Mouse (Mus musculus) forebrain, embryonic 16.5 days (tissue): Measurements from ENCODE around the gene Nfkbie. TPM values are rescaled to one million over a fixed set of nuclear protein-coding genes. Genes with fewer than 3 reads are reported as not detected.

Source experiments
- ATAC-seq: fragments of 200-750 bp; cut with Nextera tagmentation; 2 replicates; pipeline ENCODE4 v1.8.0; 2017; ENCODE audit warnings: mild to moderate bottlenecking, moderate library complexity
- H3K27ac ChIP-seq: fragments of 300-500 bp; sonication (generic); 2 replicates; pipeline ENCODE4 v1.5.1; 2014; ENCODE audit warnings: low read length, control low read depth
- H3K27me3 ChIP-seq: fragments of 300-500 bp; sonication (generic); replicated peaks from 2 replicates; pipeline ENCODE4 v1.6.1; 2014; ENCODE audit warnings: low read length; ENCODE audit not compliant: control insufficient read depth, insufficient read depth
- H3K36me3 ChIP-seq: fragments of 300-500 bp; sonication (generic); 2 replicates; pipeline ENCODE4 v1.6.1; 2014; ENCODE audit not compliant: control insufficient read depth, insufficient read depth
- H3K4me1 ChIP-seq: fragments of 300-500 bp; sonication (generic); replicated peaks from 2 replicates; pipeline ENCODE4 v1.6.1; 2014; ENCODE audit warnings: low read length; ENCODE audit not compliant: control insufficient read depth, insufficient read depth
- H3K4me2 ChIP-seq: fragments of 300-500 bp; sonication (generic); 2 replicates; pipeline ENCODE4 v1.6.1; 2014; ENCODE audit warnings: mild to moderate bottlenecking, low read length, control low read depth
- H3K4me3 ChIP-seq: fragments of 300-500 bp; sonication (generic); replicated peaks from 2 replicates; pipeline ENCODE4 v1.5.1; 2014; ENCODE audit warnings: mild to moderate bottlenecking, low read length, control low read depth
- H3K9ac ChIP-seq: fragments of 300-500 bp; sonication (generic); replicated peaks from 2 replicates; pipeline ENCODE4 v1.6.1; 2014; ENCODE audit warnings: low read depth, low read length, control low read depth
- H3K9me3 ChIP-seq: fragments of 300-500 bp; sonication (generic); 2 replicates; pipeline ENCODE4 v1.6.1; 2016; ENCODE audit warnings: low read length; ENCODE audit not compliant: control insufficient read depth
- WGBS: fragments of 180-500 bp; shearing (Covaris S2); extraction: QIAGEN DNeasy Blood & Tissue Kit; methylation state at CpG from one replicate; pipeline ENCODE4 v1.1.7; 2014; 5-methylcytosine and 5-hydroxymethylcytosine counted together
- polyA plus RNA-seq: library from polyadenylated mRNA; unstranded; fragments of >200 nt; fragmentation: Nextera tagmentation; extraction: Ambion mirVana; gene quantifications from 2 replicates; pipeline ENCODE4 v1.2.1, GENCODE M21; 2015

The Nfkbie gene
- polyA plus RNA-seq, 1 experiment from 2014 or later, result 3.9 TPM

DNA sequence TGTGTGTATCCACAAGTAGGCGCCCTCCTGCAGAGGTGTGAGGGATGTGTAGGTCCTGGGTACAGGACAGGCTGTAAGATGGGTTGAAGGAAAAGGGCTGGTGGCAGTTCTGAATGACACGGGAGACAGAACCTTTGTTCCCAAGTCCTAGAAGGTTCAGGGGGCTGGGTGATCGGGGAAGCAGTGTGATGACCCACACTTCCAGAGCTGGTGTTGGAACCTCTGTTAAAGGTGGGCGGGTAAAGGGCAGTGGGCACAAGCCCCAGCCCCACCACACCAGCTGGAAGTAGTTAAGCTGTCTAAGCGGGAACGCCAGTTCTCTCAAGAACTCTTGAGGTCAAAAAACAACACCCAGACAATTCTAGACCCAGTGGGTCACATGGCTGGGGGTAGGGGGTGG is 34.9 kb downstream of the Nfkbie start:
- Histone ChIP-seq H3K4me2 (no peak overlapping the region), H3K9me3 (no peaks in the 10 kb centered on the region), H3K36me3 (peaks cover 8% of the 10 kb centered on the region; the same call in 1 of the 2 replicates), H3K27me3 (no peaks in the 10 kb centered on the region), H3K27ac (no peak overlapping the region), H3K9ac (no peak overlapping the region), H3K4me1 (peaks cover 32% of the 10 kb centered on the region), H3K4me3 (no peak overlapping the region)
- 88% methylated on average over 6 of the region's 6 CpGs for WGBS
- ATAC-seq, result no peak

DNA sequence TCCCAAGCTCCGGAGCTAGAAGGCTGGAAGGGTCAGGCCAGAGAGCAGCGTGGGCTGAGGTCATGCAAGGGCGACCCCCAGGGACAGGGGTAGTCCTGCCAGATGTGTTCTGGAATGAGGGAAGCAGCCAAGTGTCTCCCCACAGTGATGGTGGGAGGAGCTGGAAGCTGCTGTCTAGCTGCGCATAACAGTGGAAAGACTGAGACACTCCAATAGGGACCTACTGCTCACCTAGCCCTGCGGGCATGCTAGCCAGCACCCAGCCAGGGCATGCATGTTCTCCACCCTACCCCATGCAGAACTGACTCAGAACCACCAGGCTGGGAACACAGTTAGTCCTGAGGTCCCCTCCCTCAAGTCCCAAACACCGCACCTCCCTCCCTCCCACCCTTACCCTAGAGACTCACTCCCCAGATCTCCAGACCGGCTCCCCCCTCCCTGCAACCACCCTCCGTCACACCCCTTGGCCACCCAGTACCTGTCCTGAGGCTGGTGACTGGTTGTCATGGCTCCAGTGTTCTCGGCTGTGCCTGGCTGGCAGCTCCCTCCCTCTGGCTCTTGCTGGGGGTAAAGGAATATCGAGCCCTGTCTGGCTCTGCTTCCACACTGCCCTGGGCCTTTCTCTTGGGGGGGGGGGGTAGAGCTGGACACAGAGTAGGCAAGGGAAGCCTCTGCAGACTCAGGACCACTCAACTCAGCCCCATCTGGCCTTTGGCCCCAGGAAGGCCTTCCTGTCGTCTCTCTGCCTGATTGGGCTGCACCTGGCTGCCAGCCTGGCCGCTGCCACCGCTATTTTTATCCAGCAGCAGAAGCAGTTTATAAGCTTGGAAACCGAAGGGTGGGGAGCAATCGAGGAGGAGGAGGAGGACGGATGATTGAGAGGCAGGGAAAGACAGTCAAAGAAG is 36.5 kb downstream of the Nfkbie start:
- H3K4me2 ChIP-seq, result peak overlapping the region; percentile 30
- WGBS, result 50% methylated on average over 16 of the region's 16 CpGs

DNA sequence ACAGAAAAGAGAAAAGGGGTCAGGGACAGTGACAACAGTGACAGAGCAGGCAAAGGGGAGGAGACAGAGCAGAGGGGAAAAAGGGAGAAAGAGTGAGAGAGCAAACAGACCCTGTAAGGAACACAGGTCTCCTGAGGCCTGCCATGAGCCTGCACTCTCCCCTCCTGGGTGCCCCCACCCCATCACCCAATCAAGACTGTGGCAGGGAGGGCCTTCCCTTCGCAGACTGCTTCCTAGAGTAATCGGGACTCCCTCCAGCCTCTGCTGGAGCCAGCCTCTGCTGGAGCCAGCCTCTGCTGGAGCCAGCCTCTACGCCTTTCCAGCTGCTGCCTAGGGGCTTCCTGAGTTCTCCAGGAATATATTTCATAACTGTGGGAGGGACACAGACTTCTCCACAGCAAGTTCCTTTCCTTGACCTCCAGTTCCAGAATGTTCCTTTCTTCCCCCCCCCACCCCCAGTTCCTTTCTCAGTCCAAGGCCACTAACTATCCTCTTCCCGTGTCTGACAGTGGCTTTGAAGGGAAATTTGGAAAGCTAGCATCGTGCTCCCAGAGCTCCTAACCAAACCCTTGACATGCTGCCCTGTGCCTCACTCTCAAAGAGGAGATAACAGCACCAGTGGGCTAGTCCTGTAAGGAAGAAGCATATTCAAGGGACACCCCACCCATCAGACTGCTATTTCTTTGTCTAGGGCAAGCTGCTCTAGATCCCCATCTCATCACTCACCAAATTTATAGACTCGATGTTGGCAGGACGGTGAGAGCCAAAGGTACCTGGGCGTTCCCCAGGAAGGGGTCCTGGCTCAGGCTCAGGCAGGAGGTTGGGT is 37.3 kb downstream of the Nfkbie start:
- Histone ChIP-seq H3K4me2 (peak overlapping the region; percentile 30), H3K4me1 (peaks cover 51% of the 10 kb centered on the region), H3K9ac (peak overlapping the region; percentile 3; the same call in 1 of the 2 replicates), H3K9me3 (no peaks in the 10 kb centered on the region), H3K36me3 (no peaks in the 10 kb centered on the region), H3K27ac (no peak overlapping the region), H3K27me3 (no peaks in the 10 kb centered on the region), H3K4me3 (no peak overlapping the region)
- no peak for ATAC-seq
- 56% methylated on average over 8 of the region's 8 CpGs for WGBS

More for the DNA sequence above, 36.5 kb downstream of the Nfkbie start:
- Histone ChIP-seq H3K9me3 (no peaks in the 10 kb centered on the region), H3K27me3 (no peaks in the 10 kb centered on the region), H3K36me3 (peaks cover 3% of the 10 kb centered on the region; the same call in 1 of the 2 replicates), H3K4me1 (peaks cover 47% of the 10 kb centered on the region), H3K4me3 (no peak overlapping the region), H3K9ac (peak overlapping the region; percentile 3; the same call in 1 of the 2 replicates), H3K27ac (no peak overlapping the region)
- ATAC-seq, result no peak

DNA sequence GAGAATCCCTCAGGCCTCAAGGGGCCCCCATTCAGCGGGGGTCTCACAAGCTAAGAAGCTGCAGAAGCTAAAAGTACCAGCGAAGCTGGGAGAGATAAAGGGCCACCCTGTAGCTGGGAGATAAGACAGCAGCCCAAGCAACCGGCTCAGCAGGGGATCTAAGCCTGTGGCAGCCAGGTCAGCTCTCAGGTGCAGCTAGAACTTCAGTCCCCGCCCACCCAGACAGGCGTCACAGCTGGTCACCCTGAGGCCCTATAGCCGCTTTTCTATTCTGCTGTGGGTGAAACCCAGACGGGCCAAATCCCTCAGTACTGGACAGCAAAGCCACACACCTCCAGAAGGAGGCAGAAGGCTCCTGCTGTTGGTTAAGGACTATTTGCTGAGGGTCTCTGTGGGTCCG is 38.0 kb downstream of the Nfkbie start:
- Histone ChIP-seq H3K9ac (0 out of 2 replicates have a peak overlapping the region, but pooled peaks have one; percentile 5), H3K36me3 (no peaks in the 10 kb centered on the region), H3K27ac (no peak overlapping the region), H3K4me3 (no peak overlapping the region), H3K4me1 (peaks cover 51% of the 10 kb centered on the region), H3K27me3 (no peaks in the 10 kb centered on the region), H3K9me3 (no peaks in the 10 kb centered on the region), H3K4me2 (peak overlapping the region; percentile 19)
- no peak for ATAC-seq
- WGBS, result 21% methylated on average over 8 of the region's 8 CpGs

DNA sequence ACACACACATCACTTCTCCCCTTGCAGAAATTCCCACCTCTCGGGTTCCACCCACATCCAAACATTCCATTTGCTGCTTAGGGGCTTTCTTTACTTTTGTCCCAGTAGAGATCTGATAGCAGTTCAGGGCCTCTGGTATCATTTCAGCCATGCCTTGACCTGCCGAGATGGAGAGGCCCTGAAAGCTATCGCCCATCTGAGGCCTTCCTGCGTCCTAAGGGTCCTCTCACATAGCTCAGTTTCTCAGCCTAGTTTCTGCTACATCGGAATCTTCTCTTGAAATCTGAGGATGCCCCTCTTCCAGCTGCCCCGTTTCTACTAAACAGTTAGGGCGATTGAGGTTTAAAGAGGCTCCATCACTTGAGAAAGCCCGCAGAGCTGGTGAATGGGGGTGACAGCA is 38.7 kb downstream of the Nfkbie start:
- ATAC-seq, result no peak
- Histone ChIP-seq H3K4me2 (peak overlapping the region; percentile 95), H3K9ac (0 out of 2 replicates have a peak overlapping the region, but pooled peaks have one; percentile 79), H3K4me1 (peaks cover 52% of the 10 kb centered on the region), H3K4me3 (peak overlapping the region; percentile 63), H3K27me3 (no peaks in the 10 kb centered on the region), H3K9me3 (no peaks in the 10 kb centered on the region), H3K36me3 (no peaks in the 10 kb centered on the region), H3K27ac (no peak overlapping the region)
- WGBS, result 53% methylated on average over 8 of the region's 8 CpGs

DNA sequence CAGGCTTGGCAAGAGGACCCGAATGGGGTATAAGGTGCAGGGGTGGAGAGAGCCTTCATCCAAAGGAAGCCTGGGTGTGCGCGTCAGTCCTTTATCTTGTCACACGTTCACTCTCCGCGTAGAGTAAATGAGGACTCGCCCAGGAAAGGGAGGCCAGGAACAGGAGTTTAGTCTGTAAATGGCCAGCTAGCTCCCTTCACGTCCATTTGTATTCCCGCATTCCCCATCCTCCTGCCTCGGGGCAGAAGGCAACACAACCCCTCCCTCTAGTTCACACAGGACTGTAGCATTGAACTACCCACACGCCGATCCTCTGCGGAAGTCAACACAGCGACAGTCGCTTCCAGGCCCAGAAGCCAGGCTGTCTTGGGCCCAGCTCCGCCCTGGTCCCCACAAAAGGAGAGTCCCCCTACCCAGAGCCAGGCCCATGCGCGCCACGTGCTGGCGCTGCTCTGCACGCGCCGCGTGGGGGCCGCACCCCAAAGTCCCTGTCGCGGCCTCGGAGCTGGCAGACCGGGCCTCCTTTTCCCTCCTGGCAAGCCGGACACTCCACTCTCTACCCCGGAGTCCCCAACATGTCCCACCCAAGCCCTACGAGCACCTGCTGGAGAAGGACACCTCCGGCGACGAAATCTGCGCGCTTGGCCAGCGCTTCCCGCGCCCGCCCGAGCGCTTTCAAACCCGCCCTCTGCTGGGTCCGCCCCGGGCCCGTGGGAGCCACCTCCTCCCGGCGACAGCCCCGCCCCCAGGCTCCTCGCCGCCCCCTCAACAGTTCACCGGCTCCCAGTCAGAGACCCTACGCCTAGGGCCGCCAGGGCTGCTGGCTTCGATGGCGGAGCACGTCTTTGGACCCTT is 39.6 kb downstream of the Nfkbie start:
- no peaks in the 10 kb centered on the region for H3K9me3 ChIP-seq
- under 1% methylated on average over 55 of the region's 58 CpGs for WGBS
- ATAC-seq, result peak; percentile 81
- peak overlapping the region; percentile 95 for H3K4me2 ChIP-seq
- H3K27me3 ChIP-seq, result peaks cover 1% of the 10 kb centered on the region; the same call in 1 of the 2 replicates
- no peak overlapping the region for H3K27ac ChIP-seq
- peak overlapping the region; percentile 63 for H3K4me3 ChIP-seq
- H3K9ac ChIP-seq, result peak overlapping the region; percentile 79
- peaks cover 56% of the 10 kb centered on the region for H3K4me1 ChIP-seq
- no peaks in the 10 kb centered on the region for H3K36me3 ChIP-seq

DNA sequence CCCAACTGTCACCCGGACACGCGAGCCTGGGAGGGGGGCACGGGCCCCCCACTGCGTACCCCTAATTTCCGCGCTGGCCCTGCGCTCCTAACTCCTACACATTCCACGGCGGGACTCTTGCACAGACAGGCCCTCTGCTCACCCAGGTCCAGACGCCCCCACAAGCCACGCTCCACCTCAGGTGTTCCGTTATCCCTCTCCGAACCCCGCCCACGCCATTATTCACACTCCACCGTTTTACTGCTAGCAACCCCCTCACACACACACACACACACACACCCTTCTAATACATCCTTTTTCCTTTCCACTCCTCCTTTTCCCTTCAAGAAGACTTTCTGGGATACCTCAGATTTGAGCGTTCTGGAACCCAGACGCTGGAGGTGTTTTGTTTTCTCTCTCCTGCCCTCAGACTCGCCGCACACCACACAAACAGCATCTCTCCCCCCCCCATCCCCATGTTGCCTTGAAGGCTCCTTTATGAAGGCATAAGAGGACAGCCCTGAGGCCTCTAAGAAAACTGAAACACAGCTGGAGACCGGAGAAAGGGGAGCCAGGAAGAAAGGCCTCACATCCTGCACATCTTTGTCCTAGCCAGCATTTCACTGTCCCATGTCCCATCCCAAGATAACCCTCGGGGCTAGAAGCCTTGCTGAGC is 40.4 kb downstream of the Nfkbie start:
- Histone ChIP-seq H3K27ac (peak overlapping the region; percentile 21; the same call in 1 of the 2 replicates), H3K4me1 (peaks cover 56% of the 10 kb centered on the region), H3K4me3 (peak overlapping the region; percentile 63), H3K9me3 (no peaks in the 10 kb centered on the region), H3K27me3 (peaks cover 7% of the 10 kb centered on the region; the same call in 1 of the 2 replicates), H3K4me2 (peak overlapping the region; percentile 95), H3K9ac (peak overlapping the region; percentile 79), H3K36me3 (no peaks in the 10 kb centered on the region)
- peak; percentile 16; the same call in 1 of the 2 replicates for ATAC-seq
- 4% methylated on average over 23 of the region's 23 CpGs for WGBS

DNA sequence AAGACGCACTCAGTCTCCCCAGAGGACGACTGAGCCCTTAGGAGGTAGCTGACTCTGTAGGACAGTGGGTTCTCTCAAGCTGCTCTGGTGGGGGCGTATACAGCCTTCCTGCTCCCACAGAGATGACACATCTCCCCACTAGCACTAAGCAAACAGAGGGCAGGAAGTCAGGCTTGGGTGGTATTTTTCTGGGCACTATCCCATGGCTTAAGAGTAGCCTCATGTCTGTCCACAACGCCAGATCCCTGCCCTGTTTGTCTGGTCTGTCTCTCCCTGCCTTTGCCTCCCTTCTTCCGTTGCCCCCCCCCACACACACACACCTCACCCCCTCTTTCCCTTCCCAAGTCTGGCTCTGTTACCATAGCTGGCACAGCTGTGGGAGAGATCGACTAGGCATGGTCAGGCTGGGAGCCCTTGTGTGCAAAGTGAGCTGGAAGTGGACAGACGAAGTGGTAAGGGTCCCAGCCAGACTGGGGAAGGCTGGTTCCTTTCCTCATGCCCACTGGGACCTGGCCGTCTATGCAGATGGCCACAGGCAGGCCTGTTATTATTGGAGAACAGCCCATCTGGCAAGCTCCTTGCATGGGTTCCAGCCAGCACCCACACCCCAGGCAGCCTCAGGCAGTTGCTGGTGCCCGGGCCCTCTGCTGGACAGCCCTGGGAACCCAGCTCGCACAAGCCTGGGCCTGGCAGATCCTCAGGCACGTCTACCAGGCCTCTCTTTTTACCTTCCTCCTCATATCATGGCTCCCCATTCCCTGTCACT is 41.3 kb downstream of the Nfkbie start:
- Histone ChIP-seq H3K4me3 (no peak overlapping the region), H3K9me3 (no peaks in the 10 kb centered on the region), H3K9ac (no peak overlapping the region), H3K4me2 (no peak overlapping the region), H3K36me3 (no peaks in the 10 kb centered on the region), H3K27ac (peak overlapping the region; percentile 71), H3K4me1 (peaks cover 55% of the 10 kb centered on the region), H3K27me3 (peaks cover 12% of the 10 kb centered on the region)
- peak; percentile 41 for ATAC-seq
- 24% methylated on average over 11 of the region's 11 CpGs for WGBS
